Mouse (Mus musculus) adrenal gland, postnatal 4 days (tissue): ENCODE data around the gene Lrrc73. TPM values are rescaled to one million over a fixed set of nuclear protein-coding genes. Genes with fewer than 3 reads are reported as not detected.
A peak's percentile ranks its signal among the peaks of the same experiment; 100 is the strongest.

Experiments
- DNase-seq, 2 experiments: peaks; one replicate each; pipeline ENCODE4 v3.0.0; 2021 to 2022; ENCODE audit warnings: low spot score in 2 of 2, mixed read lengths in 2 of 2
- microRNA-seq: library from miRNA; unstranded; fragments of <30 nt; microRNA quantifications from one replicate; pipeline ENCODE4 v1.2.0, GENCODE M21; 2021
- total RNA-seq, 2 experiments: library from RNA; stranded (reverse); gene quantifications; 2 replicates each; pipeline ENCODE4 v1.2.3; 2021

Lrrc73 gene
- total RNA-seq, 2 experiments from 2014 or later, result 6.3 to 7.3 TPM

DNA sequence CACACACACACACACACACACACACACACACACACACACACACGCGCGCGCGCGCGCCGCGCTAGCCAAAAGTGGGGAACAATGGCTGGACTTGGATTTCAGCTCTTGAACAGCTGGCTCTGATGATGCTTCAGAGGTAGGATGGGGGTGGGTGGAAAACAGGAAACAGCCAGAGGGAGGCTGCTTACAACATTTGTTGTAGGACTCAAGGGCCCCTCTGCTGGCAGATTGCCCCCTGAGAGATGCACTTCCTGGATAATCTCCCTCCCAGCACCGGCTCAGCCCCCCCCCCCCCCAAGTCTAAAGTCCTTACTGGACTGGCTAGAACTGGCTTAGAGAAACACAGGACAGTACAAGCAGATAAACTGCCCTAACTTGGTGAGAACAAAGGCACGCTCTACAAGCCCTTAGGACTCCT is 34.4 kb downstream of the Lrrc73 start:
- DNase-seq, result no peak

DNA sequence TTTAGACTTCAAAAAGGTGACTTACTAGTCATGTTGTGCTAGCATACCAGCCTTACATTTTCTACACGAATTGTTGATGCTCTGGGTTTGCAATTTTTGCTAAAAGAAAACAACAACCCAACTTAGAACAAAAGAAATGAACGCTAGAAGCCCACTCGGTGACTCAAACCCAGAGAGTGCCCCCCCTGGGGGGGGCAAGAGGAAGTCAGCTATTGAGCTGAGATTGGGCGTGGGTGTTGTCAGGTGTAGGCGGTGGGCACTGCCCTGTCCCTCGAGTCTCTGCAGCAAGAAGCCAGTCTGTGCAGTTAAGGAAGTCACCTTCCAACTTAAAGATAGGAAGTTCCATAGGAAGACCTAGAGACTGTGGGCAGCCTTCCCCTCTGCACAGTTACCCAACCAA is 43.3 kb downstream of the Lrrc73 start:
- no peak for DNase-seq

DNA sequence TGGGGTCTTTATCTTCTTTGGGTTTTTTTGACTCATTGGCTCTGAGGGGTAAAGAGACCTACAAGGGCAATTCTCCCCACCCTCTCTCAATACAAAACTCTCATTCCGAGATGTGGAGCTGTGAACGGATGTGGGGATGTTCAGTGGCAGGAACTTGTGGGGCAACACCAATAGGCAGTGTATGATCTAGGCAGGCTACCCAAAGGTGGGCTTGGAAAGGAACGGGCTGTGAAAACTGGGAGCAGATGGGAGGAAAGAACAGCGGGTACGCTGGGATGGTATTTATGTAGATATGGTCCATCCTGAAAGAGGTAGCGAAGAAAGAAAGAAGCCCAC is 43.7 kb downstream of the Lrrc73 start:
- DNase-seq, result no peak

DNA sequence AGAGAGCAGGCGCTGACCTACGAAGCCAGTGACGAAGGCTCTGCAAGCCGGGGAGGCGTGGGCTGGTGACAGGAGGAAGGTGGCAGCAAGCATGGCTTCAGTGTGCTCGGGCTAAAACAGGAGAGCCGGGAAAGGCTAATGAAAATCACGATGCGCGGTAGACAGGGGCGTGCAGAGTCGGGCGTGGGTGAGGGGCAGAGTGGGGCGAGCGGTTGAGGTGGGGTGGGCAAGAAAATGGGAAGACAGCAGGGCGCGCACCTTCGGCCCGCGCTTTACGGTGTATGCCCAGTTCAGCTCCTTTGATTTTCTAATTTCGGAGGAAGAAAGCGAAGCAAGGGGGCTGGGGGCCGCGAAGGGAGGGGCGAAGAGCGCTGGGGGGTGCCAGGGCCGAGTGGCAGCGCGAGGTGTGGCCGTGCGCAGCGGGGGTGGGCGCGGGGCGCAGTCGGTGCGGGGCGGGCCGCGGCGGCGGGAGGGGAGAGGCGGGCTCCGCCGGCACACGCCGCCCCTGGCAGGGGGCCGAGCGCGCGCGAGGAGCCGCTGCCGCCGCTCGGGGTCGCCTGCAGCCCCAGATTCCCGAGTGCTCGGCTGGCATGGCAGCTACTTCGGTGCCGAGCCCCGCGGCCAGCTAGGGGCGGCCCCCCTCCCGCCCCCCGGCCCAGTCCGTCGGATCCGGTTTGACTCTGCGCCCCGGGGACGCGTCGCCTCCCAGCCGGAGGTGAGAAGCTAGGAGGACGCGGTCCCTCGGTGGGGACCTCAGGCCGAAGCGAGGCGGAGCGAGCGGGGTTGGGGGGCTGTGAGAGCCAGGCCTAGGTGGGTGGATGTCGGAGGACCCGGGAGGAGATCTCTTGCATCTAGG is 44.3 kb downstream of the Lrrc73 start, which contains the start of gene Dlk2:
Gene Dlk2, plus strand, starts transcription at position 58 of the 856 bp plus-strand sequence.
- no peak for DNase-seq

DNA sequence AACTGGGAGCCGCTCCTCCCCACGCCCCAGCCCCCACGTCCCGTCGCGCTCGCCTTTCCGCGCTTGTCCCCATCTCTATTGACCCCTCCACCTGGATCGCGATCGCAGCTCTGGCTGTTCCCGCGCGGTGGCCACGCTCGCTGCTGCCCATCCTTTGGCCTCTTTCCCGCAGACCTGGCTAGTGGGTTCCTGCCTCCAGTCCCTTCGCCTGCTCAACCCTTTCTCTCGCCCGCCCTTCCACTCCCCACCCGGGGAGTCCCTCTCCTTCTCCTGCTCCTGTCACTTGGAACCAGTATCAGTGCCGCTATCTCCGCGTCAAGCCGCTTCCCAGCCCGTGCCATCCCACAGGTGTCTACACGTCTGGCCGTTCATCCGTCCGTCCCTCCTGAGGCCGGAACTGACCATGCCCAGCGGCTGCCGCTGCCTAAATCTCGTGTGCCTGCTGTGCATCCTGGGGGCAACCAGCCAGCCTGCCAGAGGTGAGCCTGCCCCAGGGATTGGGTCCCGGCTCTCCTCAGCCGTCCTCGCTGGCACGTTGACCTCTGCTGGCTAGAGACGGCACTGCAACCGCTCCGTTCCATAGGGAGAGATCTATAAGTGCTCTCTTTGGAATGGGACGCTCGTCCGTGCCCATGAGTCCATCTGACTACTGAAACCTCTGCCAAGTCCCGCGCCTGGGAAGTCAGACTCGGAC is 45.0 kb downstream of the Lrrc73 start:
- peak; percentile 69 to 71 for DNase-seq

DNA sequence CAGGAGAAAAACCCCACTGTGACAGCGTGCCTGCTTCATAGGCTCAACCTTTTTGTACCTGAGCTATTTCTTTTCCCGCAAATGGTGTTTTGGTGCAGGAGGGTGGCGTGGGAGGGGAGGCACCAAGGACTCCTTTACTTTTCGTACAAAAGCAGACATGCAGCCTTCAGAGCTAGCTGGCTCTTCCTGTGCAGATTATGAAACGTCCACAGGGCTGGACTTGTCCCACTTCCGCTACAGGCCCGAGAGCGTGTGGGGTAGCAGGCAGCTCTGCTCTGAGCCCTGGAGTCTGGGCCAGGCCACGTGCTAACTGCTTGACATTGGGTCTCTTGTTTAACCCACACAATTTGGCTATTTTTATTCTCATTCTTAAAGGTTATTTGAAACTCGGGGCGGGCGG is 48.6 kb downstream of the Lrrc73 start:
- DNase-seq, result no peak

DNA sequence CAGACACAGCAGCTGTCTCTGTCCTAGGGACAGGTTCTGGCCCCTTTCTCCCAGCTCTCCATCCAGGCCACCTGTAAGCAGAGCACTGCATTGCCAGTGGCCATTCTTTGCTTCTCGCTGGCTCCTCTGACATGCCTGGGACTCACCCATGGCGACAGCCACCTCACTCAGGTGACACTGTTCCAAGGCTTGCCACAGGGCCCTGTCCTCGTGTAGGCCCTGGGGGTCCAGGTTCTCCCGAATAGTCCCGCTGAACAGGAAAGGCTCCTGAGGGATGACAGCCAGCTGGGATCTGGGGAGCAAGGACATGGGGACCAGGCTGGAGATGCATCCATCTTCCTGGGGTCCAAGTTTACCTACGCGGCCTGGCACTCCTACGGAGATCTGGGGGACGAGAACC is 50.9 kb downstream of the Lrrc73 start:
- no peak for DNase-seq

Small RNA genes within 50 kb of the gene (microRNA-seq; reads per million reads assigned to microRNA genes)
- 0.79 reads per million for gene Mir693

Other genes with a start within 250 kb of the Lrrc73 start
- gene Vegfa, start 221.2 kb upstream of the Lrrc73 start, total RNA-seq, result 100 to 1,000 TPM; 242 to 257 TPM
- gene Mrps18a, start 142.5 kb upstream of the Lrrc73 start, total RNA-seq, result 100 to 1,000 TPM in 1 of 2 experiments, 10 to 100 TPM in 1; 94.1 to 101 TPM
- gene Rsph9, start 109.3 kb upstream of the Lrrc73 start, total RNA-seq, result 10 to 100 TPM; 10.2 to 13.4 TPM
- 10 to 100 TPM; 18.1 to 18.4 TPM for gene Mad2l1bp, start 100.0 kb upstream of the Lrrc73 start, total RNA-seq
- gene Gtpbp2, start 92.5 kb upstream of the Lrrc73 start, total RNA-seq, result 100 to 1,000 TPM; 101 to 116 TPM
- gene Polh, start 50.9 kb upstream of the Lrrc73 start, total RNA-seq, result 10 to 100 TPM; 34.9 to 36.8 TPM
- gene Xpo5, start 50.7 kb upstream of the Lrrc73 start, total RNA-seq, result 10 to 100 TPM; 72.0 to 74.6 TPM
- gene Polr1c, start 5.5 kb upstream of the Lrrc73 start, total RNA-seq, result 100 to 1,000 TPM; 101 to 108 TPM
- gene Yipf3, start 5.5 kb upstream of the Lrrc73 start, total RNA-seq, result 100 to 1,000 TPM; 137 to 139 TPM
- gene Tjap1, start 29.5 kb downstream of the Lrrc73 start, total RNA-seq, result 10 to 100 TPM; 68.8 to 75.3 TPM
- gene Dlk2, start 43.9 kb downstream of the Lrrc73 start, total RNA-seq, result 1 to 10 TPM in 1 of 2 experiments, under 1 TPM in 1; 0.54 to 1.7 TPM
- 10 to 100 TPM; 13.8 to 14.1 TPM for gene Abcc10, start 74.8 kb downstream of the Lrrc73 start, total RNA-seq
- 10 to 100 TPM; 39.6 to 40.9 TPM for gene Zfp318, start 130.2 kb downstream of the Lrrc73 start, total RNA-seq
- 1 to 10 TPM; 1.6 to 2.0 TPM for gene Crip3, start 175.4 kb downstream of the Lrrc73 start, total RNA-seq
- 1 to 10 TPM in 1 of 2 experiments, under 1 TPM in 1; 0.14 to 4.0 TPM for gene Slc22a7, start 184.9 kb downstream of the Lrrc73 start, total RNA-seq
- 1 to 10 TPM; 2.4 to 3.7 TPM for gene Ttbk1, start 234.1 kb downstream of the Lrrc73 start, total RNA-seq
- gene Dnph1, start 243.2 kb downstream of the Lrrc73 start, total RNA-seq, result 1 to 10 TPM; 9.2 to 9.3 TPM